Mouse (Mus musculus) limb, embryonic 10.5 days (tissue): ENCODE data around the gene Ints5. TPM values are rescaled to one million over a fixed set of nuclear protein-coding genes. Genes with fewer than 3 reads are reported as not detected.
"Not testable (repeated sequence)": the region's sequence is repeated elsewhere in the genome, so short reads cannot be mapped to it uniquely, and the experiment has no call there.

Experiments
- DNase-seq: peaks from one replicate; pipeline ENCODE4 v3.0.0-alpha.2; 2017; ENCODE audit warnings: low spot score
- H3K27ac ChIP-seq: fragments of 300-500 bp; sonication (generic); 2 replicates; pipeline ENCODE4 v1.5.1; 2016; ENCODE audit warnings: mild to moderate bottlenecking
- H3K27me3 ChIP-seq: fragments of 300-500 bp; sonication (generic); 2 replicates; pipeline ENCODE4 v1.6.1; 2016; ENCODE audit warnings: low read depth, mild to moderate bottlenecking; ENCODE audit not compliant: poor library complexity, severe bottlenecking
- H3K36me3 ChIP-seq: fragments of 300-500 bp; sonication (generic); 2 replicates; pipeline ENCODE4 v1.6.1; 2016; ENCODE audit warnings: mild to moderate bottlenecking, moderate library complexity
- H3K4me1 ChIP-seq: fragments of 300-500 bp; sonication (generic); 2 replicates; pipeline ENCODE4 v1.6.1; 2016
- H3K4me3 ChIP-seq: fragments of 300-500 bp; sonication (generic); 2 replicates; pipeline ENCODE4 v1.5.1; 2016; ENCODE audit warnings: mild to moderate bottlenecking, moderate library complexity
- H3K9me3 ChIP-seq: fragments of 300-500 bp; sonication (generic); replicated peaks from 2 replicates; pipeline ENCODE4 v1.6.1; 2016; ENCODE audit warnings: mild to moderate bottlenecking
- WGBS: fragments of 180-500 bp; shearing (Covaris S2); methylation state at CpG from one replicate; pipeline ENCODE4 v1.1.7; 2016; 5-methylcytosine and 5-hydroxymethylcytosine counted together
- polyA plus RNA-seq: library from polyadenylated mRNA; unstranded; fragments of >200 nt; fragmentation: Nextera tagmentation; extraction: Ambion mirVana; gene quantifications from 2 replicates; pipeline ENCODE4 v1.2.1, GENCODE M21; 2016

The Ints5 gene
- polyA plus RNA-seq: 59.2 and 61.9 TPM in 2 replicates

- Histone ChIP-seq H3K36me3 (peaks cover 51% of the 10 kb centered on the region), H3K4me1 (peaks cover 31% of the 10 kb centered on the region), H3K27me3 (no peaks in the 10 kb centered on the region), H3K9me3 (no peaks in the 10 kb centered on the region), H3K27ac (peak within 1 kb of the TSS; percentile 94), H3K4me3 (peak within 1 kb of the TSS; percentile 90)
- 3% methylated on average over 54 of the region's 54 CpGs for WGBS
- DNase-seq: peak; percentile 87
Measured at GRCm38 (mm10) chr19:8892829-8893766, at the start of gene Ints5. Ints5 (plus strand) TSS chr19:8893005.

GRCm38 (mm10) chr19:8844371-8845129 is 48.3 kb upstream of the Ints5 start:
- H3K4me1 ChIP-seq: peaks cover 16% of the 10 kb centered on the region
- H3K27ac ChIP-seq: no peak overlapping the region
- peak; percentile 77 for DNase-seq
- H3K4me3 ChIP-seq: no peak overlapping the region
- no peaks in the 10 kb centered on the region for H3K27me3 ChIP-seq
- peaks cover 57% of the 10 kb centered on the region for H3K36me3 ChIP-seq
- 70% methylated on average over 5 of the region's 5 CpGs for WGBS
- no peaks in the 10 kb centered on the region for H3K9me3 ChIP-seq

GRCm38 (mm10) chr19:8848356-8848755 is 44.4 kb upstream of the Ints5 start:
- peaks cover 15% of the 10 kb centered on the region for H3K4me1 ChIP-seq
- no peaks in the 10 kb centered on the region for H3K9me3 ChIP-seq
- H3K36me3 ChIP-seq: peaks cover 37% of the 10 kb centered on the region
- 77% methylated on average over 5 of the region's 5 CpGs for WGBS
- no peak for DNase-seq
- H3K4me3 ChIP-seq: no peak overlapping the region
- no peak overlapping the region for H3K27ac ChIP-seq
- H3K27me3 ChIP-seq: no peaks in the 10 kb centered on the region

- no peaks in the 10 kb centered on the region for H3K9me3 ChIP-seq
- H3K27ac ChIP-seq: 0 out of 2 replicates have a peak within 1 kb of the TSS, but pooled peaks have one; percentile 46
- no peaks in the 10 kb centered on the region for H3K27me3 ChIP-seq
- no peak for DNase-seq
- 0 out of 2 replicates have a peak within 1 kb of the TSS, but pooled peaks have one; percentile 3 for H3K4me3 ChIP-seq
- 28% methylated on average over 7 of the region's 7 CpGs for WGBS
- peaks cover 15% of the 10 kb centered on the region for H3K4me1 ChIP-seq
- H3K36me3 ChIP-seq: peaks cover 33% of the 10 kb centered on the region
Measured at GRCm38 (mm10) chr19:8850402-8850901, 42.4 kb upstream of the Ints5 start, which contains the start of gene Lrrn4cl. Lrrn4cl (plus strand) TSS chr19:8850768.

GRCm38 (mm10) chr19:8851639-8852038 is 41.2 kb upstream of the Ints5 start:
- Histone ChIP-seq H3K36me3 (peaks cover 21% of the 10 kb centered on the region), H3K27me3 (no peaks in the 10 kb centered on the region), H3K4me3 (no peak overlapping the region), H3K9me3 (no peaks in the 10 kb centered on the region), H3K27ac (0 out of 2 replicates have a peak overlapping the region, but pooled peaks have one; percentile 27), H3K4me1 (peaks cover 15% of the 10 kb centered on the region)
- no peak for DNase-seq
- 57% methylated on average over 7 of the region's 7 CpGs for WGBS

GRCm38 (mm10) chr19:8852236-8852928 is 40.4 kb upstream of the Ints5 start:
- Histone ChIP-seq H3K9me3 (no peaks in the 10 kb centered on the region), H3K27me3 (no peaks in the 10 kb centered on the region), H3K4me3 (no peak overlapping the region), H3K27ac (0 out of 2 replicates have a peak overlapping the region, but pooled peaks have one; percentile 27), H3K36me3 (peaks cover 14% of the 10 kb centered on the region), H3K4me1 (peaks cover 15% of the 10 kb centered on the region)
- WGBS: 54% methylated on average over 10 of the region's 10 CpGs
- DNase-seq: no peak

- peaks cover 7% of the 10 kb centered on the region; the same call in 1 of the 2 replicates for H3K36me3 ChIP-seq
- 91% methylated on average over 3 of the region's 3 CpGs for WGBS
- no peaks in the 10 kb centered on the region for H3K9me3 ChIP-seq
- peaks cover 15% of the 10 kb centered on the region for H3K4me1 ChIP-seq
- H3K27ac ChIP-seq: no peak overlapping the region
- no peak overlapping the region for H3K4me3 ChIP-seq
- no peak for DNase-seq
- H3K27me3 ChIP-seq: no peaks in the 10 kb centered on the region
Measured at GRCm38 (mm10) chr19:8853117-8853516, 39.7 kb upstream of the Ints5 start.

GRCm38 (mm10) chr19:8857689-8858088 is 35.1 kb upstream of the Ints5 start:
- Histone ChIP-seq H3K27me3 (no peaks in the 10 kb centered on the region), H3K36me3 (no peaks in the 10 kb centered on the region), H3K4me3 (no peak overlapping the region), H3K4me1 (no peaks in the 10 kb centered on the region), H3K27ac (no peak overlapping the region), H3K9me3 (no peaks in the 10 kb centered on the region)
- WGBS: 43% methylated on average over 4 of the region's 4 CpGs
- no peak for DNase-seq

- no peak for DNase-seq
- 27% methylated on average over 1 of the region's 1 CpGs for WGBS
- no peaks in the 10 kb centered on the region for H3K4me1 ChIP-seq
- no peaks in the 10 kb centered on the region for H3K36me3 ChIP-seq
- H3K27me3 ChIP-seq: no peaks in the 10 kb centered on the region
- no peak overlapping the region for H3K4me3 ChIP-seq
- H3K27ac ChIP-seq: no peak overlapping the region
- H3K9me3 ChIP-seq: no peaks in the 10 kb centered on the region
Measured at GRCm38 (mm10) chr19:8859018-8859417, 33.8 kb upstream of the Ints5 start.

GRCm38 (mm10) chr19:8864265-8864664 is 28.5 kb upstream of the Ints5 start:
- DNase-seq: no peak
- no peaks in the 10 kb centered on the region for H3K36me3 ChIP-seq
- no peak overlapping the region for H3K27ac ChIP-seq
- no peak overlapping the region for H3K4me3 ChIP-seq
- no peaks in the 10 kb centered on the region for H3K4me1 ChIP-seq
- no peaks in the 10 kb centered on the region for H3K9me3 ChIP-seq
- WGBS: 85% methylated on average over 6 of the region's 6 CpGs
- no peaks in the 10 kb centered on the region for H3K27me3 ChIP-seq

- Histone ChIP-seq H3K36me3 (peaks cover 28% of the 10 kb centered on the region), H3K4me3 (peak overlapping the region; percentile 96), H3K27ac (peak overlapping the region; percentile 93; the same call in 1 of the 2 replicates)
- not testable (repeated sequence) for H3K4me1 ChIP-seq, H3K9me3 ChIP-seq, H3K27me3 ChIP-seq, DNase-seq
- 74% methylated on average over 3 of the region's 3 CpGs for WGBS
Measured at GRCm38 (mm10) chr19:8870381-8870780, 22.4 kb upstream of the Ints5 start.

GRCm38 (mm10) chr19:8870838-8871237 is 22.0 kb upstream of the Ints5 start:
- Histone ChIP-seq H3K27ac (peak overlapping the region; percentile 93), H3K27me3 (no peaks in the 10 kb centered on the region), H3K4me3 (peak overlapping the region; percentile 96), H3K9me3 (no peaks in the 10 kb centered on the region), H3K4me1 (peaks cover 10% of the 10 kb centered on the region), H3K36me3 (peaks cover 33% of the 10 kb centered on the region)
- DNase-seq: no peak
- WGBS: 64% methylated on average over 9 of the region's 9 CpGs
